Mouse (Mus musculus) right cerebral cortex, postnatal 36 days (tissue): Measurements from ENCODE around the gene Aplp1.
"Not testable (repeated sequence)": the region's sequence is repeated elsewhere in the genome, so short reads cannot be mapped to it uniquely, and the experiment has no call there.

ENCODE experiments used
- DNase-seq, 2 experiments: peaks; one replicate each; pipeline ENCODE4 v3.0.0; 2022; ENCODE audit warnings: low spot score in 2 of 2, mixed read lengths in 1 of 2

Aplp1 gene

GRCm38 (mm10) chr7:30444971-30445751, at the start of gene Aplp1:
Gene Aplp1, minus strand, starts transcription at chr7:30445535.
- DNase-seq = peak; percentile 78 to 79

- no peak for DNase-seq
Measured at GRCm38 (mm10) chr7:30493401-30493931, 48.1 kb upstream of the Aplp1 start, which contains the start of gene Prodh2. Gene Prodh2, plus strand, starts transcription at chr7:30493622.

- DNase-seq = peak; percentile 29 to 48
Measured at GRCm38 (mm10) chr7:30492765-30493164, 47.4 kb upstream of the Aplp1 start.

GRCm38 (mm10) chr7:30490957-30491307, 45.6 kb upstream of the Aplp1 start:
- DNase-seq = no peak

- DNase-seq = peak in 1 of 2 experiments; percentile 29
Measured at GRCm38 (mm10) chr7:30490251-30490956, 45.1 kb upstream of the Aplp1 start.

- DNase-seq = no peak
Measured at GRCm38 (mm10) chr7:30484250-30484649, 38.9 kb upstream of the Aplp1 start.

- peak; percentile 50 to 51 for DNase-seq
Measured at GRCm38 (mm10) chr7:30477415-30478381, 32.4 kb upstream of the Aplp1 start.

GRCm38 (mm10) chr7:30476136-30476535, 30.8 kb upstream of the Aplp1 start:
- DNase-seq = not testable (repeated sequence)

GRCm38 (mm10) chr7:30474999-30475398, 29.7 kb upstream of the Aplp1 start:
- no peak for DNase-seq

GRCm38 (mm10) chr7:30472411-30472810, 27.1 kb upstream of the Aplp1 start:
- no peak for DNase-seq

- DNase-seq = no peak
Measured at GRCm38 (mm10) chr7:30464816-30465300, 19.5 kb upstream of the Aplp1 start.

- DNase-seq = no peak
Measured at GRCm38 (mm10) chr7:30463996-30464395, 18.7 kb upstream of the Aplp1 start.

GRCm38 (mm10) chr7:30463568-30463967, 18.2 kb upstream of the Aplp1 start:
- DNase-seq = no peak

GRCm38 (mm10) chr7:30459484-30459883, 14.1 kb upstream of the Aplp1 start:
- DNase-seq = no peak

GRCm38 (mm10) chr7:30457629-30458330, 12.4 kb upstream of the Aplp1 start, which contains the start of the genes Kirrel2 and Nphs1:
Gene Kirrel2, minus strand, starts transcription at chr7:30457690.
Gene Nphs1, plus strand, starts transcription at chr7:30458315.
- DNase-seq = peak; percentile 64 to 78

- DNase-seq = no peak
Measured at GRCm38 (mm10) chr7:30456911-30457628, 11.7 kb upstream of the Aplp1 start.

- no peak for DNase-seq
Measured at GRCm38 (mm10) chr7:30456487-30456886, 11.2 kb upstream of the Aplp1 start.

- no peak for DNase-seq
Measured at GRCm38 (mm10) chr7:30454259-30454658, 8.9 kb upstream of the Aplp1 start.

GRCm38 (mm10) chr7:30453766-30454165, 8.4 kb upstream of the Aplp1 start:
- DNase-seq = no peak

- DNase-seq = no peak
Measured at GRCm38 (mm10) chr7:30453327-30453726, 8.0 kb upstream of the Aplp1 start.
